8 mouse cellular contexts compared by ENCODE assay signal in genomic region chr6:119443742-119444645, GRCm38 (mm10). TPM values are rescaled to one million over a fixed set of nuclear protein-coding genes. Genes with fewer than 3 reads are reported as not detected.
DNase-seq lines count a peak whose midpoint lies in the region; ATAC-seq lines count a peak whose summit lies in the region.

No protein-coding gene starts in this region.

- ATAC-seq in megakaryocyte progenitor cell, adult 5-6 weeks (replicated peaks; ENCODE audit: poor library complexity) = peak; percentile 86

- peak; percentile 96 for DNase-seq in adipocyte (ENCODE audit: low spot score)
- peak; percentile 68 to 82 for DNase-seq in cerebellum, postnatal 4 days (ENCODE audit: low spot score in 2 of 2)
- peak; percentile 29 to 53 for DNase-seq in gastrocnemius, adult 8-10 months (ENCODE audit: low spot score in 2 of 2)
- peak; percentile 73 for DNase-seq in hindlimb bud, embryonic 11.5 days (ENCODE audit: extremely low spot score, low read depth, low spot score)
- peak; percentile 54 to 84 for DNase-seq in left cerebral cortex, postnatal 10 days (ENCODE audit: extremely low spot score in 1 of 2, low spot score in 2 of 2)
- DNase-seq in right cerebral cortex, postnatal 10 days (ENCODE audit: low spot score in 2 of 2) = peak; percentile 74 to 86
- peak; percentile 62 to 81 for DNase-seq in urinary bladder, postnatal 36 days (ENCODE audit: low spot score in 2 of 2)

- intact Hi-C loops in left cerebral cortex, postnatal 10 days (cut with DNase I) = loop anchor here (5.0 kb wide), 1 partner anchor 222 kb away; no protein-coding TSS in a partner anchor

RNA-seq across cellular contexts. Expression of gene Adipor2, which starts 26.5 kb away (rescaled TPM):
- total RNA-seq in gastrocnemius, adult 8-10 months (2022) = 100 to 1,000 TPM in 1 of 4 experiments, 10 to 100 TPM in 3; 89.7 to 104 (median 97.1) TPM
- total RNA-seq in left cerebral cortex, postnatal 10 days (2021) = 10 to 100 TPM; 40.5 to 43.1 TPM
- total RNA-seq in megakaryocyte progenitor cell, adult 5-6 weeks (2015) = 57.1 and 64.4 TPM in 2 replicates
- total RNA-seq in megakaryocyte progenitor cell, adult 5-6 weeks (2017) = 71.4 and 85.8 TPM in 2 replicates

RNA-seq across cellular contexts. Expression of gene Fbxl14, which starts 35.5 kb away (rescaled TPM):
- total RNA-seq in gastrocnemius, adult 8-10 months (2022) = 10 to 100 TPM; 10.2 to 13.8 (median 11.8) TPM
- total RNA-seq in left cerebral cortex, postnatal 10 days (2021) = 10 to 100 TPM; 20.6 to 21.6 TPM
- 45.5 and 47.0 TPM in 2 replicates for total RNA-seq in megakaryocyte progenitor cell, adult 5-6 weeks (2015)
- 43.8 and 47.6 TPM in 2 replicates for total RNA-seq in megakaryocyte progenitor cell, adult 5-6 weeks (2017)

Comparison
In these comparisons a context has a peak if more than half of its experiments do, and no peak if none do; other contexts are left out.
1. Peak in every context shown above with its lines: DNase-seq and ATAC-seq.
2. DNase-seq: peak in every context shown above with its lines; median percentile 96 in adipocyte; 80 in right cerebral cortex, postnatal 10 days; 75 in cerebellum, postnatal 4 days; 73 in hindlimb bud, embryonic 11.5 days; 72 in urinary bladder, postnatal 36 days; 69 in left cerebral cortex, postnatal 10 days; 41 in gastrocnemius, adult 8-10 months.